Mouse (Mus musculus): Measurements from ENCODE around the gene Gnat1. TPM values are rescaled to one million over a fixed set of nuclear protein-coding genes. Genes with fewer than 3 reads are reported as not detected.

Gene Gnat1
- polyA plus RNA-seq, 1 experiment from 2014 or later = 2.2 TPM

DNA sequence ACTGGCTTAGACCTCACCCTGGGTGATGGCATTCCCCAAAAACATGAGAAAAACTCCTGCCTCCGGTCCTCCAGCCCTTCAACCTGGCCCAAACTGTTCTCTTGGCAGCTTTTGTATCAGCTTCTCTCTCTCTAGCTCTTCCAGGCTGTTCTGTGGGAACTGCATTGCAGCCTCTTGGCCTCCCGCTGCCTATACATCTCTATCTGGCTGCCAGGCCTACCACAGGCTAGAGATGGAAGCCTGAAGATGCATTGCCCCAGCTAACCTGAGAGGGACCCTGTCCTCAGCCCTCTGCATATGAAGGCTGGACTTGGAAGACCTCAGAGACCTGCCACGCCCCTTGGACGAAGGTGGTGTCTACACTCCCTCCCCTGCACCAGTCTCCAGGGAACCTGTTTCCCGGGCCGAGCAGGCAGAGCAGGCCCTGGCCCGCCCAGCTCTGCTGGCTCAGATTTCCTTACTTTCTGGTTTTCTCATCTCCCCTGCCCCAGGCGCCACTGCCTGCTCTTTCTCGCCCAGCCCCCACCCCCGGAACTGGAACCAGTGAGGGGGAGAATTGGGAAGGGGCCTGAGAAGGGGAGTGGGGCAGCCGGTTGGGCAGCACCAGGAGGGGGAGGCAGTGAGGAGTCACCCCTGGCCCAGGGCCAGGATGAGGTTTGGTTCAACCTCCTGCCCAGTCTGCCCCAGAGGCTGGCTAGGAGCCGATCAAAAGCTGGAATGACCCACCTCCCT lies 34.9 kb upstream of the Gnat1 start:
- TF ChIP-seq CTCF (IDR thresholded peaks at IDR 0.05) = no peak
- in situ Hi-C loops (cut with MboI; ENCODE audit: low pct_unique_long_range_greater_than_20kb) = loop anchor here (25.0 kb wide), 1 partner anchor 402 kb away; no protein-coding TSS in a partner anchor
- no peaks in the 10 kb centered on the region for H3K27me3 ChIP-seq
- ChIA-PET CTCF (interaction anchor here (0.9 to 3.6 kb wide), 7 partner anchors 10 to 68 kb away, joined by 3 to 27 read pairs (median 5); no protein-coding TSS in a partner anchor), POLR2A (interaction anchor here (0.6 to 2.9 kb wide), 11 partner anchors 9 to 79 kb away, joined by 3 to 12 read pairs (median 4); no protein-coding TSS in a partner anchor)
- ATAC-seq (peak; percentile 73), DNase-seq (ENCODE audit: low read depth, low spot score) (peak; percentile 89)

DNA sequence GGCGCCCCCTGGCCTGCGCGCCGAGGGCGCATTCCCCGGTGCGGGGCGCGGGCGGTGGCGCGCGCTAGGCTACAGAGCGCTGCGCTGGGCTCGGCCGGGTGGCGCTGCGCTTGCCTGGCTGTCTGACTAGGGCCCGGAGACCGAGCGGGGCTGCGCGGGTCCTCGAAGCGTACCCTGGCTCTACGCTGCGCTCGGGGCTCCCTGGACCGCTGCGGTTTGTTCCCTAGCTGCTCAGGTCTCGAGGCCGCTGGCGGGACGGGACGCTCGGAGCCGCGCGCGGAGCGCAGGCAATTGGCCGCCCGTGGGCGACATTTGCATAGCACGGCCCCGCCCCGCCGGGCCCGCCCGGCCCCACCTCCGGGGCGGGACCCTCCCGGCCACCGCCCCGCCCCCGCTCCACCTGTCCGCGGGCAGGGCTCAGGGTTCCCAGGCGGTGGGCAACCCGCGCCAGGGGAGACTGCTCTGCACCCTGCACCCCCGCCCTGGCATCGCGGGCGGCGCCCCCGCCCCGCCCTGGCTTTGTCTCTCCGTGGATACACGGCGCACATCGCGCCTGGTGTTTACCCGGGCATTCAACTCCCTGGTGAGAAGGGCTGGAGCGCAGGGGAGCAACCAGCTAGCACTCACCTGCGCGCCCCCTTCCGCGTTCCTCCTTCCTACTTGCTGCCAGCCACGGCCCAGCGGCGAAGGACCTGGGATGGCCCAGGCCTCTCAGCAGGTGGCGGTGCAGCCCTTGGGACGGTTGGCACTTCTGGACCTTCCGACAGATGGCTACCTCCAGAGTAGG lies 30.4 kb upstream of the Gnat1 start, which contains the start of gene Sema3f:
Gene Sema3f, minus strand, starts transcription at position 779 of the 787 bp plus-strand sequence.
- DNase-seq (ENCODE audit: low read depth, low spot score) (no peak), ATAC-seq (peak; percentile 66)
- in situ Hi-C loops (cut with MboI; ENCODE audit: low pct_unique_long_range_greater_than_20kb) = loop anchor here (25.0 kb wide), 1 partner anchor 398 kb away; no protein-coding TSS in a partner anchor
- no peaks in the 10 kb centered on the region for H3K27me3 ChIP-seq
- no peak for TF ChIP-seq CTCF (IDR thresholded peaks at IDR 0.05)
- ChIA-PET CTCF (interaction anchor here (0.6 to 3.1 kb wide), 4 partner anchors 8 to 28 kb away, joined by 3 to 15 read pairs (median 4); no protein-coding TSS in a partner anchor), POLR2A (interaction anchor here (0.9 to 3.3 kb wide), 3 partner anchors 11 to 39 kb away, joined by 3 to 20 read pairs (median 4); no protein-coding TSS in a partner anchor)

DNA sequence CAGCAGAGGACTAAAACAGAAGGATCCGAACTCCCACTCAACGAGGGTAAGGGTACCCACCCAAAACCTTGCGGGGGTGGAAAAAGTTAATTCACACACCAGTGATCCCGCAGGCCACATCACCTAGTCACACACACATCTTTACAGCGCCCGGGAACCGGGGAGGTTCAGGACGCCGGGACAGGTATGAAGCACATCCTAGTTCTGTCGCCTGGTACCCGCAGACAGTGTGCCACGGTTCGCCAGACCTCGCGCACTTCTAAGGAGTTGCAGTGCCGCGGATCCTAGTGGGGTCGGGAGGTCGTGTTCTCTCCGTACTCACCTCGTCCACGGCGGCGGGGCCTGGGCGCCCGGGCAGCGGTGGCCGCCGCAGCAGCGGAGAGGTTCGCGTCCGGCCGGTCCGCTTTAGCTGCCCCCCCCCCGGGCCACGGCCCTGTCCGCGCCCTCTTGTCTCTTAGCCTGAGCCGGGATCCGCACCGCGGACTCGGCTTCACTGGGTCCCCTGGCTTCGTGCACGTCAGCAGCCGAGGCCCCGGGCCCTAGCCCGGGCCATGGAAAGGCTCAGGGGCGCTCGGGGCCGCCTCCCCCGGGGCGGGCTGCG lies 29.7 kb upstream of the Gnat1 start:
- TF ChIP-seq CTCF (IDR thresholded peaks at IDR 0.05) = no peak
- CTCF ChIA-PET = interaction anchor here (3.1 kb wide), 1 partner anchor 29 kb away, joined by 15 read pairs; no protein-coding TSS in a partner anchor
- in situ Hi-C loops (cut with MboI; ENCODE audit: low pct_unique_long_range_greater_than_20kb) = loop anchor here (25.0 kb wide), 1 partner anchor 397 kb away; no protein-coding TSS in a partner anchor
- POLR2A ChIA-PET = interaction anchor here (0.8 to 3.3 kb wide), 5 partner anchors 11 to 39 kb away, joined by 3 to 20 read pairs (median 6); no protein-coding TSS in a partner anchor
- ATAC-seq = no peak
- DNase-seq (ENCODE audit: low read depth, low spot score) = no peak
- H3K27me3 ChIP-seq = no peaks in the 10 kb centered on the region

DNA sequence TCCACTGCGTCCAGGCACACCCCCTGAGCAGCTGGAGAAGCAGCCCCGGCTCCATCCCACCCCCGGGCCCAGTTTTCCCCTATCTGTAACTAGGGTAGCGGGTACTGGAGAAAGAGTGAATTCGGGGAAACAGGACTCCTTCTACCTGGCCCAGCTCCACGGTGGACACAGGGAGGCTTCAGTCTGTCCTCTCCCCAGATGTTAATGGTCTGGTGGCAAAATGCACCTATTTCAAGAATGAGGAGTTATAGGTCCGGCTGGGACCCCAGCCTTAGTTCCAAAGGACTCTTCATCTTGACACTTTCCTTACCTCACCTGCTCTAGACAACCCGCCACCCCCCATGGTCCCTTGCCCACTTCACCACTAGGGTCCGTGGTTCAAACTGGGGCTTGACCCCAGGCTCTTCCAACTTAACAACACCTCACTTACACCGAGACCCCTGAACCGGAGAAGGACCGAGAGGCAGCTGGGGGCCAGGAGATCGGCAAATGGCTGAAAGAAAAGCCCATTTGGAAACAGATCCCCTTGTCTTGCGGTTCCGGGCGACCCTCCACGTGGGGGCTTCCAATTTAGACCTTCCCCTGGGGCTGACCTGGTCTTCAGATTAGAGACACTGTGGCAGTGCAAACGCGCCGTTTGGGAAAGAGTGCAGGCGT lies 29.1 kb upstream of the Gnat1 start:
- ATAC-seq (no peak), DNase-seq (ENCODE audit: low read depth, low spot score) (no peak)
- TF ChIP-seq CTCF (IDR thresholded peaks at IDR 0.05) = no peak
- in situ Hi-C loops (cut with MboI; ENCODE audit: low pct_unique_long_range_greater_than_20kb) = loop anchor here (25.0 kb wide), 1 partner anchor 396 kb away; no protein-coding TSS in a partner anchor
- no peaks in the 10 kb centered on the region for H3K27me3 ChIP-seq
- CTCF ChIA-PET = interaction anchor here (1.4 to 1.7 kb wide), 4 partner anchors 12 to 63 kb away, joined by 3 to 8 read pairs (median 6); no protein-coding TSS in a partner anchor
- POLR2A ChIA-PET = interaction anchor here (0.8 to 3.3 kb wide), 5 partner anchors 10 to 32 kb away, joined by 3 to 20 read pairs (median 6); no protein-coding TSS in a partner anchor

DNA sequence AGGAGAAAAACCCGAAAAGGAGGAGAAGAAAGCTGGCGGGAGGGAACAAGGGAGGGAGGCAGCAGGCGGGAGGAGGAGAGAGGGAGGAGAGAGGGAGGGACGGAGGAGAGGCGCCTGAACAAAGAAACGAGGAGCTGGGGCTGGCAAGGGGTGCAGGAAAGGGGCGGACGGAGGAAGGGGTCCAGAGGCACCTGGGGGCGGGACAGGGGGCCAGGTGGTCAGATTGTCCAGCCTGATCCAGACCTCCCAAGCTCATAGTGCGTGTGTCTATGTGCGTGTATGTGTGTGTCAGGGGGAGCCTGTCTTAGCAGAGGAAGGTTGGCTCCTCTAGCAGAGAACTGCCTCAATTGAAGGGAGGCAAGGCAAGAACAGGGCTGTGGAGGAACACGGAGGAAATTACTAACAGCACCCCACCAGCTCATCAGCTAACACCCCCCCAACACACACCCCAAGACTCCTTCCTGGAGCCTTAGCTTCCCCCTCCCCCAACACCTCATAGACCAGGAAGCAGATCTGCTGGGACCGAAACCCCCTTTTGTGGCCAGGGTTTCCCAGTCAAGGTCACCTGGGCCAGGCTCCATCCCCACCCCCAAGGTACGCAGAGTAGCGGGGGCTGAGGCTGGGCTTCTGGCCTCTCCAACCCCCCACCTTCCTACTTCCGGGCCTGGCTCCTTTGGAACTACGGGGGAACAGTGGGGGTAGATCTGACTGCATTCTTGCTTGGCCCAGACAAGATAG lies 28.4 kb upstream of the Gnat1 start:
- TF ChIP-seq CTCF (IDR thresholded peaks at IDR 0.05) = no peak
- H3K27me3 ChIP-seq = no peaks in the 10 kb centered on the region
- no peak for ATAC-seq
- CTCF ChIA-PET = interaction anchor here (0.7 to 1.7 kb wide), 7 partner anchors 9 to 135 kb away, joined by 3 to 8 read pairs (median 3); no protein-coding TSS in a partner anchor
- in situ Hi-C loops (cut with MboI; ENCODE audit: low pct_unique_long_range_greater_than_20kb) = loop anchor here (25.0 kb wide), 1 partner anchor 396 kb away; no protein-coding TSS in a partner anchor
- POLR2A ChIA-PET = interaction anchor here (1.1 to 3.3 kb wide), 5 partner anchors 9 to 33 kb away, joined by 4 to 20 read pairs (median 6); no protein-coding TSS in a partner anchor
- no peak for DNase-seq (ENCODE audit: low read depth, low spot score)

DNA sequence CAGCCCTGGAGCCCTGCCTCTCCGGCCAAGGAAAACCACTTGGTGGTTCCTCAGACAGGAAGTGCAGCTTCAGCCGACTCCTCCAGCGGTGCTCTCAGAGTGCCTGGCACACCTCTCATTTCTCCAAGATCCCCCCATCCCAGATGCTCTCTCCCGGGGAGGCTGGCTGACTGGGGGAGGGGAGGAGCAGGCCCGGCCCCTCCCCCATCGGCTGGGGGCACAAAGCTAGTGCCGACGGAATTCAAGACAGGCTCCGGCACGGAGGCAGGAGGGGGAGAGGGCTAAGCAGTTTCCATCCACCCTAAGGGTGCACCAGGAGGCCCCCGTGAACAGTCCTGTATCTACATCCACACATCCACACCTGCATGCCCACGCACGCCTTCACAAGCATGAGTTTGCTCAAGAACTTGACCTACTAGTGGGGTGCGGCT lies 27.3 kb upstream of the Gnat1 start:
- ChIA-PET CTCF (interaction anchor here (1.0 to 1.7 kb wide), 4 partner anchors 8 to 61 kb away, joined by 3 to 7 read pairs (median 4); no protein-coding TSS in a partner anchor), POLR2A (interaction anchor here (1.5 to 3.3 kb wide), 3 partner anchors 8 to 31 kb away, joined by 5 to 20 read pairs (median 18); no protein-coding TSS in a partner anchor)
- no peak for TF ChIP-seq CTCF (IDR thresholded peaks at IDR 0.05)
- DNase-seq (ENCODE audit: low read depth, low spot score) (no peak), ATAC-seq (no peak)
- in situ Hi-C loops (cut with MboI; ENCODE audit: low pct_unique_long_range_greater_than_20kb) = loop anchor here (25.0 kb wide), 1 partner anchor 394 kb away; no protein-coding TSS in a partner anchor
- H3K27me3 ChIP-seq = no peaks in the 10 kb centered on the region

DNA sequence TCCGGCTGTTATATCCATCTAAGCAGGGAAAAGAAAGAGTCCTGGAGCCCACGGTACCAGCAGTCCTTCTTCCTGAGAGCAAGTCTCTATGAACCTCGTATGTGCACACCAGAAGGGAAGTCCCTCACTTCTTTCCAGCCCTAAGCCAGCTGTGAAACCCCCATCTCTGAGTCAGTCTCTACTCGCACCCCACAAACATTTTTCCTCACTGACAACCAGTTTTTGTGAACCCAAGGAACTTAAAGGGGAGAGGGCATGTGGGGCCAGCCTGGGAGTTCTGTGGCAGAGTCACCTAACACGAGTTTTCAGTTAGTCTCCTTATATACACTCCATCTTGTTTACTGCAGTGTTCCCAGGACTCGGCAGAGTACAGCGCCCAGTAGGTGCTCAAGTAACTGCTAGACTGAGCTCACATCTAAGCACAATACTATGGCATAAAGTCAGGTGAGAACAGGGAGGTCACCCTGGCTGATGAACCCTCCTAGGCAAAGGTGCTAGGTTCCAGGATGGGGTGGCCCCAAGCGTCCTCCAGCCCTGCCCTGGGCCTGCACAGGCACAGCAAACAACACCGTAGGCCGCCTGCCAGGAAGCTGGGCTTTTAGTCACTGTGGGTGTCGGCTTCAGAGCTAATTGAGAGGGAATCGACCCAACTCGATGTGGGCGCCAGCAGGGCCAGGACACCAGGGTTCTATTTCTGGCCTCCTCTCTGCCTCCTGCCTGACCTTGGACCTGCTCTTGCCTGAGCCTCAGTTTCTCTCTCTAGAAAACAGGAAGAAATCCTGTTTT lies 24.0 kb upstream of the Gnat1 start:
- no peak for DNase-seq (ENCODE audit: low read depth, low spot score)
- in situ Hi-C loops (cut with MboI; ENCODE audit: low pct_unique_long_range_greater_than_20kb) = loop anchor here (25.0 kb wide), 1 partner anchor 391 kb away; no protein-coding TSS in a partner anchor
- H3K27me3 ChIP-seq = no peaks in the 10 kb centered on the region
- ATAC-seq = no peak
- ChIA-PET POLR2A (interaction anchor here (1.1 to 2.7 kb wide), 2 partner anchors 11 kb away, joined by 3 to 12 read pairs; no protein-coding TSS in a partner anchor), CTCF (interaction anchor here (2.1 kb wide), 1 partner anchor 10 kb away, joined by 4 read pairs; no protein-coding TSS in a partner anchor)
- TF ChIP-seq CTCF (IDR thresholded peaks at IDR 0.05) = no peak

All from Patski (cell line).